Mouse (Mus musculus) neural tube, embryonic 10.5 days (tissue): ENCODE measurements at regions not wholly inside any gene's neighbourhood (a gene's known extent, or its start where the extent isn't known, plus 50 kb on each side); places are given as distances from the start of the nearest gene placed in this dataset.

ENCODE experiments used
- DNase-seq: peaks from one replicate; pipeline ENCODE4 v3.0.0-alpha.2; 2017; ENCODE audit warnings: low spot score; ENCODE audit errors: extremely low spot score

GRCm38 (mm10) chr12:96201855-96202254, 509.8 kb downstream of the Flrt2 start:
- no peak for DNase-seq

- DNase-seq, result no peak
Observed at GRCm38 (mm10) chr12:96226446-96226845, 534.4 kb downstream of the Flrt2 start.

- DNase-seq, result no peak
Observed at GRCm38 (mm10) chr12:96228714-96229113, 536.7 kb downstream of the Flrt2 start.

GRCm38 (mm10) chr12:96235510-96235909, 543.5 kb downstream of the Flrt2 start:
- DNase-seq, result no peak

- no peak for DNase-seq
Observed at GRCm38 (mm10) chr12:96235996-96236525, 544.0 kb downstream of the Flrt2 start.

GRCm38 (mm10) chr12:96239642-96240041, 547.6 kb downstream of the Flrt2 start:
- no peak for DNase-seq

GRCm38 (mm10) chr12:96261978-96262377, 570.0 kb downstream of the Flrt2 start:
- no peak for DNase-seq

- no peak for DNase-seq
Observed at GRCm38 (mm10) chr12:96275894-96276293, 583.9 kb downstream of the Flrt2 start.

- DNase-seq, result peak; percentile 45
Observed at GRCm38 (mm10) chr12:96311137-96311536, 619.1 kb downstream of the Flrt2 start.

GRCm38 (mm10) chr12:96323061-96323786, 631.2 kb downstream of the Flrt2 start:
- no peak for DNase-seq

GRCm38 (mm10) chr12:96351143-96351542, 659.1 kb downstream of the Flrt2 start:
- no peak for DNase-seq

GRCm38 (mm10) chr12:96378924-96379323, 686.9 kb downstream of the Flrt2 start:
- DNase-seq, result no peak

- DNase-seq, result no peak
Observed at GRCm38 (mm10) chr12:96419104-96419503, 727.1 kb downstream of the Flrt2 start.

- no peak for DNase-seq
Observed at GRCm38 (mm10) chr12:96419567-96419966, 727.5 kb downstream of the Flrt2 start.

- no peak for DNase-seq
Observed at GRCm38 (mm10) chr12:96427589-96427988, 735.6 kb downstream of the Flrt2 start.

GRCm38 (mm10) chr12:96442546-96442945, 750.5 kb downstream of the Flrt2 start:
- no peak for DNase-seq

GRCm38 (mm10) chr12:96453374-96453773, 761.3 kb downstream of the Flrt2 start:
- no peak for DNase-seq

GRCm38 (mm10) chr12:96476344-96476743, 784.3 kb downstream of the Flrt2 start:
- DNase-seq, result no peak

GRCm38 (mm10) chr12:96488448-96488960, 796.5 kb downstream of the Flrt2 start:
- no peak for DNase-seq

GRCm38 (mm10) chr12:96509658-96510057, 817.6 kb downstream of the Flrt2 start:
- DNase-seq, result no peak

GRCm38 (mm10) chr12:96558824-96559223, 866.8 kb downstream of the Flrt2 start:
- DNase-seq, result no peak

- DNase-seq, result no peak
Observed at GRCm38 (mm10) chr12:96594845-96595244, 902.8 kb downstream of the Flrt2 start.

- no peak for DNase-seq
Observed at GRCm38 (mm10) chr12:96615134-96615533, 923.1 kb downstream of the Flrt2 start.
